Mouse (Mus musculus) megakaryocyte, adult 5-6 weeks (primary cell): Measurements from ENCODE around the gene Arhgap31. TPM values are rescaled to one million over a fixed set of nuclear protein-coding genes. Genes with fewer than 3 reads are reported as not detected.

ENCODE experiments used
- ATAC-seq: 2 replicates; pipeline ENCODE4 v1.8.0; 2016; ENCODE audit warnings: mild to moderate bottlenecking, inconsistent platforms; ENCODE audit not compliant: poor library complexity, severe bottlenecking
- total RNA-seq, 2 experiments: library from RNA; stranded (forward) in 1 of 2; stranded (reverse) in 1 of 2; fragments of 153-499, 151-499 nt in 1 of 2; fragments of 221-1000, 200-1000 nt in 1 of 2; gene quantifications; 2 replicates each; pipeline versions ENCODE4 v1.2.3 to v1.2.4; 2015 to 2017

Arhgap31 gene
- total RNA-seq, 2 experiments from 2014 or later = 10.0 to 20.4 TPM

DNA sequence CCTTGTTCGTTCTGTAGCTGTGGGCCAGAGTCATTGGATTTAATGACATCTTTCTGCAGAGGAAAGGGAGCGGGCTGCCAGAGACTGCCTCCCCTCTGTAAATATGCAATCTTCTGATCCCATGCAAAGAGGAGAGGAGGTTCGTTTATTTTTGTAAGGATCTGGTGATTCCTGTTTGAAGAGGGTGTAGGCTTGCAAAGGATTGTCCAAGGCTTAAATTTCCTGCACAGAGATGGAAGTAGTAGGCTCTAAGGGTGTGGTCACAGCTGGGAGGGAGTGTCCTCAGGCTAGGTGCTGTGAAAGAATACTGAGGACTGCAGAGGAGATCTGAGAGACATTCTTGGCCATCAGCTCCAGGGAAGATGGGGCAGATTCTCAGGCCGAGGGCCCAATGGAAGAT is 58.8 kb downstream of the Arhgap31 start:
- ATAC-seq = no peak

DNA sequence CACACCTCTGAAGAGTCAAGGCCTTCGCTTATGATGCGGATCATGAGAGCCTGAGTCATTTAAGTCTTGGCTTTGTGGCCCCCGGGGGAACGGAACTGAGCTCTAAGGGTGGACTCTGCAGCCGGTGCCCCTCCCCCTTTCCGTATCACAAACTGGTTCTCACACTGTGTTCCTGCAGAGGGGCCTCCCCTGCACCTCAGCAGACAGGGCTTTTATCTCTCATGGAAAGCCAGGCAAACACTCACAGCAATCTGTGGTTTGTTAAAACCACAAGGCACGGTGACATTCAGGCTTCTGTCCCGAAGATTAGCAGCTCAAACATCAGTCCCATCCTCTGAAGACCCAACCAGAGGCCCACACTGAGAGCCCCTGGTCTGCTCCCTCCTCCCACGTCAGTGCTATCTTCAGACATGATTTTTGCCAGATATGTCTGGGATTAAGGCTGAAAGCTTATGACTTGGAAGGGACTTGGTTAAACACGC is 59.6 kb downstream of the Arhgap31 start:
- peak; percentile 55 for ATAC-seq

DNA sequence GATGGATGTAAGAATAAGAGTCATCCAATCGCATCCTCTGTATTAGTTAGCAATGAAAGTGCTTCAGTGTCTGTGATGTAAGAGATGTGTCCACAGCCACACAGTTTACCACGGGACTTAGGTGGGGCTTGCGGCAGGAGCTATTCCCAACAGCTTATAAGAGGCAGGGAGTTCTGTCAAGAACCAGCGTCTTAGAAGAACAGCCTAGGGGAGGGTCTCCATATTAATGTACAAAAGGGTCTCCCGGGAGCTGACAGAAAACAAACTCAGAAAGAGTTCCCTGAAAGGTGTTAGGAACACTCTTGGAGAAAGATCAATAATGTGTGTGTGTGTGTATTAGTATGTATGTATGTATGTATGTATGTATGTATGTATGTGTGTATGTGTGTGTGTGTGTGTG is 60.4 kb downstream of the Arhgap31 start:
- ATAC-seq = no peak

DNA sequence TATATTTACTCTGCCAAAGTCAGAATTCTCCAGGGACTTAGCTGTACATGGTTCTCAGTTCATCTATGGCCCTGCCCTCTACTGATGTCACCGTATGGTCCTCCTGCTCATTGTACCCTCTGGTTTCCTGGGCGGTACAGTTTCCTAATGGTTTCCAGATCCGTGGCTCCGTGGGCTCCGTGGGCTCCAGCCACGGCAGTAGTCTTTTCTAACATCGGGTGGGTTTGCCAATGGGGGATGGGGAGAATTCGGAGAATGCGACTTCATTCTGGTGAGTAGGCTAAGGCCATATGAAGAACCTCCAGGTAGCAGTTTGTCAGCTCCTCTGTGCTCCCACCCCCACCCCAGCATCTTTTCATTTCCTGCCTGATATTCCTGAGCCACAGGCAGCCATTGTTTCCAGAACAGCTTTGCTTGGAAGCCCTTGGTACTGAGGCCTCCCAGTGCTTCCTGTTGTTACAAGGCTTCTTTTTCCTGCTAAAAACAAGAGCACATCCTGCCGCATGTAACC is 61.3 kb downstream of the Arhgap31 start:
- ATAC-seq = no peak

DNA sequence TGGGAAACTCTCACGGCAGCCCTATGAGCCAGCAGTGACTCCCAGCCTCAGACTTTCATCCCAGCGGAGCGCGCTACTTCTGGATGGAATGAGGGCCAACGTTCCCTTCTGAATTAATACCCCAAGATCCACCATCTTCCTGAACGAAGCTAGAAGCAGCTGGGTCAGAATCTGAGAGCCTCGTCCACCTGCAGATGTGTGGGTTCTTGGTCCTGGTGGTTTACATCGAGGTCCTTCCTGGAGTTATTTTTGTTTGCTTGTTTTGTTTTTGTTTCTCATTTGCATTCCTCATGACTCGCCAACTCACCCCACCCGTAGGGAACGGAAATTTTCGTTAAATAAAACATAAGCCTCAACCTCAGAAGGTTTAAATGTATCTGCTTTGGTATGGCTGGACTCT is 61.8 kb downstream of the Arhgap31 start:
- ATAC-seq = no peak

DNA sequence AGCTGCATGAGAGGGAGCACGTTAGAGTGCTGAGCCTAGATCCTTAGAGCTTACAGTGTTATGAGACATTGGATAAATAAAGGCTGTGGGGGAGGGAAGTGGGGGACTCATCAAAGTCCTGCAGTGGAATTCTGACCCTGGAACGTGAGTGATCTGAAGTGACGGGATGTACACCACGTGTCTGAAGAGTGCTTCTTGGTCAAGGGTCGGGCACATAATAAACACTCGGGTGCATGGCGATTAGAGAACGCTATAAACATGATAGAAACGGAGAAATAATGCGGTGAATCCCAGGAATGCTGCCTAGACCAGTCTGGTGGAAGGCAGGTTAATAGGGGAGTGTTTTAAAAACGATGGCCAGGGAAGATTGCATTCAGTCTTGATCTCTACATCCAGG is 63.6 kb downstream of the Arhgap31 start:
- no peak for ATAC-seq

DNA sequence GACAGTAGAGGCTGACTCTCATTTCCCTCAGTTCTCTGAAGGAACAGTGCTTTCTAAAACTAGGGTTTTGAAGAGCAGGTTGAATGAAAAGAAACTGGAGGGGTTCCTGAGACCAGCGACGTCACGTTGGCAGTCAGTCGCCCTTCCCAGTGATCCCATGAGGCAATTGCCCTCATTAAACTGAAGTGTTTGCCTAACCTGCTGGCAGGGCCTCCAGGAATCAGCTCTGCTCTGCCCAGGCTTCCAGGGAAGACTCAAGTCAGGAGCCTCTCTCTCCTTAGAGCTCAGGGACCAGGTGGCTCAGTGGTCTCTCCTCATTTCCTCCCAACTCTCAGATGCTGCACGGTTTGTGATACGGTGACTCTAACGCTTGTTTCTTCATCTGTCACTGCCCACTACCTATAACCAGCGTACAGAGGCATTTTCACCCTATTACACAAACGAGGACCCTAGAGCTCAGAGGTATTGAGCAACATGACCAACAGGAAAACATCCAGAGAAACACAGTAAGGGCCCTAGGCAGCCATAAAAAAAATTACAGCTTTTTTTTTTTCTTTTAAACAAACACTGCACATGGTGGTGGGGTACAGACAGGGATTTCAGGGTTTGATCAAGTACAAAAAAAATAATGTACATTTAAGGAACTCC is 64.2 kb downstream of the Arhgap31 start:
- ATAC-seq = peak; percentile 40

DNA sequence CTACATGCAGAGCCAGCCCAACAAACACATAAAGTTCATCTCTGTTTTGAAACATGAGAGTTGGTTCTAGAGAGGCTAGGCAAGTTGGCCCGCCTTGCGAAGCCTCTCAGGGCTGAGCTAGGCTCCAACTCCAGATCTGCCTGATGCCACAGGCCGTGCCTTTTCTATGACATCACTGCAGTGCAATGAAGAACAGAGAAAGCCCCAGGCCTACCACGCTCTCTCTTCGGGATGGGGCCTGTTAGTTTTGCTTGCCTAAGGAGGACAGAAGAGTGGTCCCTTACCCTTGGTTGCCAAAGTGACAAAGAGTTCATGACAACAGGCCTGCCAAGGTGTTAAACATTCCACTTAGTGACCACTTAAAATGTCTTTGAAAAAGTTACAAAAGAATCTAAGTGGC is 64.9 kb downstream of the Arhgap31 start:
- ATAC-seq = no peak

DNA sequence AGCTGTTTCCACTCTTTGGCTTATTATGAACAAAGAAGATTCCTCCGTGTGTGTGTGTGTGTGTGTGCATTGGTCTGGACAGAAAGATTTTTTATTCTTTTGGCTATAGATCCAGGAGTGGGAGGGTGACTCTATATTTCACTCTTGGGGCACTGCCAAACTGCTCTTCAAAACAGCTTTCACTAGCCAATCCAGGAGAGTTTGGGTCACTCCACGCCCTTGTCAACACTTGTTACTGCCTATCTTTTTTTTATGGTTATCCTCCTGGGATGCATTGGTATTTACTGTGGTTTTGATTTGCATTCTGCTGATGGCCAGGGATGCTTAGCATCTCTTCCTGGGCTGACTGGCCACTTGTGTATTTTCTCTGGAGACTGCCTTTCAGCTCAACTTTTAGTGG is 68.6 kb downstream of the Arhgap31 start:
- ATAC-seq = no peak

DNA sequence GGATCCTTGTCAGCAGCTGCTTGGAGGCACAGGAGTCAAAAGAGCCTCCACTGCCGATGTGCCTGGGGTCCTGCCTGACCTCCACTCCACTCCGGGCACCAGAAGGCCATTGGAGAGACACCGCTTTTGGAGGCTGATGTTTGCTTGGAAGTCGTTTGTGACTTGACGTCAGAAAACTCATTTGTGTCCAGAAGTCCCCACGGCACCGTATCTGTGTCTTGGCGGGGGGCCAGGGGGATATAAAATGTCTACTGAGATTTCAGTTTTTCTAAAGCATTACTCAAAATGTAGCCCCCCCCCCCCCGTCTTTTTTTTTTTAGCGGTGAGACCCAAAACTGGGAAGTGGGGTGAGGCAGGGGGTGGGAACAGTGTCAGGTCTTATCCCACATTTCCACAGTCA is 76.0 kb downstream of the Arhgap31 start:
- no peak for ATAC-seq

DNA sequence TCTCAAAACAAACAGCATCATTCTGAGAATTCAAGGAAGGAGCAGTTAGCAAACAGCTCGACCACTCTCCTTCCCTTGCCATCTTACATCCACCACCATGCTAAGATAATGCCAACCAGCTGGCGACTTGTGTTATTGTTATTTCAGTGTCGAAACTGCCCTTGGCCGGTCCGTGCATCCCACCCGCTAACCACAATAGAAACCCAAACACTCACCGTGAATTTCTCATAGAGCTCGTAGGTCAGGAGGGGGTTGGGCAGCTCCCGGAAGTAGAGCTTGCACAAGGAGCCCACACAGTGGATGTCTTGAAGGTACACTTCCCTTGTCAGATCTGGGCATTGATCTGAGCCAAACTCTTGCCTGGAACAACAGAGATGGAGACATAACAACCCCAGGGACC is 76.4 kb downstream of the Arhgap31 start:
- peak; percentile 88 for ATAC-seq

DNA sequence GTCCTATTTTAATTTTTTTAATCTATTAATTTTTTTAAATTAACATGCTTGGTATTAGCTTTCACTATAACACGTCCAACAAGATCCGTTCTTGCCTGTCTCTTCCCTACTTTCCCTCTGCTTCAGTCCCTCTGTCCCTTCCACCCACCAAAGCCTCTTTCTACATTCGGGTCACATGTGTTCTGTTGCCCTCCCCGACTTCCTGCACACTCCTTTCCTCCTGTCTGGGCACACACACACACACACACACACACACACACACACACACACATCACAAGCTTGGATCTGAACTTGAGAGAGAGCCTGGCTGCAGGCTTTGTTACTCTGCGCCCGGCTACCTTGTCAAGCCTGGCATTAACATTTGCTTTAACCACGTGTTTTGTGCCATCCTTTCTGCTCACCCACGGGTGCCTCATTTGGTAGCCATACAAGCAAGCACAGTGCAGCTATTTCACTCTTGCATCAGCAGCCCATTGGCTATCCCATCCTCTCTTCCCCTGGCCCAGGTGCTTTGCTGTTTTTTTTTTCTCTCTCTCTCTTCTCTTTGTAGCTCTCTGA is 77.2 kb downstream of the Arhgap31 start:
- peak; percentile 11; the same call in 1 of the 2 replicates for ATAC-seq

DNA sequence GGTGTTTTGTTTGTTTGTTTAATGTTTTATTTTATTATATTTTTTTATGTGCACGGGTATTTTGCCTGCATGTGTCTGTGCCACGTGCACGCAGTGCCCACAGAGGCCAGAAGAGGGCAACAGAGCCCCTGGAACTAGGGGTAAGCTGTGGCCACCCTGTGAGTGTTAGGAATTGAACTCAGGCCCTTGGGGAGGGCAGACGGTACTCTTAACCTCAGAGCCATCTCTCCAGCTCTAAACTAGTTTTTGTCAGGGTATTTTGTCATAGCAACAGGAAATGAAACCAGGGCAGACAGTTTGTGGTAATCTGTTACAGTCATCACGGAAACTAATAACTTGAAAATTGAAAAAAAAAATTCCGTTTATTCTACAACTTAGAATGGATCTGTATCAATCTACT is 80.9 kb downstream of the Arhgap31 start:
- peak; percentile 81 for ATAC-seq

DNA sequence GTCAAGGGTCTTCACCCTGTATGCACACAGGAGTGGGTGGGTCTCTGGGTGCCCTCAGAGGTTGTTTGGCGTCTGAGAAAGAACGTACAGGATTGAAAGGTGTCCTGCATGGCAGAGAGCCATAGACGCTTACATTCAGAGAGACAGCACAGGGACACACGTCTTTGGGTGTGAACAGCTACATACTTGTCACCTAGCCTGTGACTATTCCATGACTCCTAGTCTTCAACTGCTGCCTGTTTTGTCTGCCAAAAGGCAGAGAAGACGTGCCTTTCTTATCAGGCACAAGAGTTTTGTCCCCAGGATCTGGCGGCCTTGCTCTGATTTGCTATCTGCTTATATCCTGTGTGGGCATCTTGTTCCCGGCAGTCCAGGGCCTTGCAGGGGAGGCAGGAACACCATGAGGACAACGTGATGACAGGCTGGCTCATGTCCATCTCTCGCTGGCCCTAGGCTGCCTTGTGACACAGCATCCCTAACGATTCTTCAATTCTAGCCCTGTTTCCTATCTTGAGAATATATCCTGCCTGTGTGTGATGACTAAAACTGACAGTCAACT is 87.2 kb downstream of the Arhgap31 start:
- no peak for ATAC-seq

DNA sequence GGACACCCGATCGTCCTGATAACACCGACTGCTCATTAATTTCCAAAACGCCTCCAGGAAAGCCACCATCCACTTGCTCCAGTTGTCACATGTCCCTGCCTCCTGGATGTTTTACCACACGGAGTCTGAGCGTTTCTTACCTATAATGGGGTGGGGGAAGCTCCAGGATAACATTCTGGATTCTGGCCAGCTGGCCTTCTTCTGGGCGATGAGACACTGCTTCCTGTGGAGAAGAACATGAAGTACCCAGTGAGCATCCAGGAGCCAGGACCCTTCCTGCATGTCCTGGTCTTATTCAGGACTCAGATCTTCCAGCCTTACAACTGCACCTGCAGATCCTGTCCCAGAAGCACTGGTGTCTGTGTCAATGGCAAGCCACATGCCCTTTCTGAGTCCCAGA is 87.7 kb downstream of the Arhgap31 start:
- ATAC-seq = no peak

DNA sequence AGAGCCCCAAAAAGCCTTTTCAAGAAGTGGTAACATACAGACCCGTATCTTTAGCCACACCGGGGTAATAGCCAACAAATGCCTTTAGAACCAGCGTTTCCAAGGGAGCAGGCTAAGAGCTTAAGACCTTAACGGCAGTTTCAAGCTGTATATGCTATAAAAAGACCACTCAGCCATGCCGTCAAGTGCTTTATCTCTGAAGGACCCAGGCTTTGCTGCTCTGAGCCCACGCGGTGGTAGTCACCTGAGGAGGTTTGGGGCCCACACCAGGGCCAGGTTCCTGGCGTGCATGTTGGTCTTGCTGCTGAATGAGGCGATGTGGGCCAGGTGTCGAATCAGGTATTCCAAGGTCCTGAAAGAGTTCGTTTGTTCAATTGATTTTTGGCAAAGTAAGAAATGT is 88.8 kb downstream of the Arhgap31 start:
- ATAC-seq = no peak

DNA sequence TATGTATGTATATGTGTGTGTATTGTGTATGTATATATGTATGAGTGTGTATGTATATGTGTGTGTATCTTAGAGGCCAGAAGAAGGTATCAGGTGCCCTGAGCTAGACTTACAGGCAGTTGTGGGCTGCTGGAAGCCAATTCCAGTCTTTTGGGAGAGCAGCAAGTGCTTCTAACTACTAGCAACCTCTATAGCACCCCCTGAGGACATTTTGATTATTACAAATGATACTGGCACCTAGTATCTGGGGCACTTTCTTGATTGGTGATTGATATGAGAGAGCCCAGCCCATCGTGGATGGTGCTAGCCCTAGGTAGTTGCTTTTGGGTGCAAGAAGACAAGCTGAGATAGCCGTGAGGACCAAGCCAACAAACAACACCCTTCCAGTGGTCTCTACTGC is 90.8 kb downstream of the Arhgap31 start:
- ATAC-seq = peak; percentile 44; the same call in 1 of the 2 replicates

DNA sequence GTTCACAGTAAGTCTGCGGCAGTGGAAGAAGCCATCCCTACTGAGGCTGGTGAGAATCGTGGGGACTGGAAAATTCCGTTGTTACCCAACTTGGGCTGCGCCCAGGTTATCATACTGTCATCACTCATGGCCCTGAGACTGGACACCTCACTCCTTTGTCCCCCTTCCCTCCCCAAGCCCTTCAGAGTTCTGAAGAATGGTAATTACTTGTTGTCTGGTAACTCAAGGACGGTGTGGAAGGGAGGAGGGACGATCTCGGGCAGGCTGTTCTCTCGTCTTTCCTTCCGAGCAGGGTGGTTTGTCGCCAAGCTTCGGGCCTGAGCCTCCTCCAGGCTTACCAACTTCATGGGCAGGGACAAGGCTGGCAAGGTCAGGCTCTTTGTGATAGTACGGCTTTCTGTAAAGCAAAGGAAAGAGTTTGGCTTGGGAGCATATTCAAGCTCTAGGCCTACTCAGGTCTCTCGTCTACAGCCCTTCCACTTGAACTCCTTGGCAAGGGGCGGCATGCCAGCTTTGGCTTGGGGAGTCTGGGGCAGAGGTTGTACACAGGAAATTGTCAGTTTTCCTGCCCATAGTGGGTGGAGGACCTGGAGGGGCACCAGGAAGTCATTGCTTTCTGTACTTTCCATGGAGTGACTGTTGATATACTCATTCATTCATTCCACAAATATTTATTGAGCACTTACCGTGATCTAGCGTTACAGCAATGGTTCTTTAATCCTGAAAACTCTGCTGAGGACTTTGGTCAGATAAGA is 92.2 kb downstream of the Arhgap31 start:
- ATAC-seq = no peak

DNA sequence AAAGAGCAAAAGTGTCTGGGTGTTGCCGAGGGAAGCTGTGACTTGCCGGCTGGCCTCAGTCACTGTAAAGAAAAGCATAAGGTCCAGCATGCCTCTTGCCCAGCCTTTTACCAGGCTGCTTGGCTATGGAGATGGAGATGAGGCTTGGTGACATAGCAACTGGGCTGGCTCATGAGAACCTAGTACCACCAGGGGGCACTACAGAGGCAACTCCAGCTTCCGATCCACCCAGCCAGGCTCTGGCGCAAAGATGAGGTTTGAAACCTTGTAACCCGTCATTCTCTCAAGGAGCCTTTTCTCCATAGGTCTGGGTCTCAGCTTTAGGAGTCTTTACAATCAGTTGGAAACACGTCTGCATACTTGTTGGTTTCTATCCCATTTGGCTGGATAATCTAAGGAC is 94.0 kb downstream of the Arhgap31 start:
- ATAC-seq = peak; percentile 96

DNA sequence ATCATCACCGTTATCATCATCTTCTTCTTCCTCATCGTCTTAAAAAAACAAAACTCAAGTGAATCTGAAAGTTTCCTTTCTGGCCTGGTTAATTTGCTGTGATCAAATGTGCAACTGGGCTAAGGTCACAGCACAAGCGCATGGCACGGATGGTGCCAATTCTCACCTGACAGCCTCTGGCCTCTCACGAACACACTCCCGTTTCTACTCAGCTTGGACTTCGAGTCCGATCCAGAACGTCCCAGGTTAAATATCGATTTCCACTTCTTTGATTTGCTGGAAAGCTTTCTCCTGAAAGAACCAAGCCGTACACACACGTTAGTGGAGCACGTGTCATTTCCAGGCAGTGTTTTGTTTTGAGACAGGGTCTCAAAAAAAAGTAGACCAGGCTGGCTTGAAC is 95.1 kb downstream of the Arhgap31 start:
- ATAC-seq = no peak

DNA sequence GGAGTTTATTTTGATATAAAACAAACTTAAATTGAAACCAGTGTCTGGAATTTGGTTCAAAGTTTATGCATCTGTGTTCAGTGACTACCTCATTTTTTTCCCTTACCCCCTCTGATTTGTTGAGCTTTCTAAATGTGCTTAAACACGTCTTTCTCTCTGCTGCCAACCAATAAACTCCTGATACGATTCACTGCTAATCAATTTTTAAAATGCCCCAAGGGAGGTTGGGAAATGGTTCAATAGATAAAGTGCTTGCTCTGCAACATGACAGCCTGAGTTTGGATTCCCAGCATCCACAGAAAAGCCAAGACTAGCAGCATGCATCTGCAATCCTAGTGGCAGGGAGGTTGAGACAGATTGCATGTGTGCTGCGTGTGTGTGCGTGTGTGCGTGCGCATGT is 99.4 kb downstream of the Arhgap31 start:
- ATAC-seq = no peak

DNA sequence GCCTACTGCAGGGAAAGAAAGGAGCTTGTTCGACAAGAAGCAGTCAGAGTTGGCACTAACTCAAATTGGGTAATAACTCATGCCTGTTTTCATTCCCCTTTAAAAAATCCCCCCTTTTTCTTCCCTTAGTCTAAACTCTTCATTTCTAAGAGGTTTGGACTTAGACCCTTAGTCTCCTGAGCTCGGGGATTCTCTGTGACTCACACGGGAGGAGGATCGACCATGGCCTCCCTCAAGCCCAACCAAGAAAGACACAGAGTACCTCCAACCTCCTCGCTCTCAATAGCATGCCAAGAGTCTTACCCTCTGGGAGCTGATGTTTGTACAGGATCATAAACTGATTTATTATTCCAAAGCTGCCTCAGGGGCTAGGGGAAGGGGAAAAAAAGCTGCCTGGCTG is 100.4 kb downstream of the Arhgap31 start:
- ATAC-seq = no peak
